Mouse (Mus musculus): ENCODE measurements around the gene Gjb5. TPM values are rescaled to one million over a fixed set of nuclear protein-coding genes. Genes with fewer than 3 reads are reported as not detected.

Gjb5 gene
- total RNA-seq, 1 experiment: 27.1 TPM

DNA sequence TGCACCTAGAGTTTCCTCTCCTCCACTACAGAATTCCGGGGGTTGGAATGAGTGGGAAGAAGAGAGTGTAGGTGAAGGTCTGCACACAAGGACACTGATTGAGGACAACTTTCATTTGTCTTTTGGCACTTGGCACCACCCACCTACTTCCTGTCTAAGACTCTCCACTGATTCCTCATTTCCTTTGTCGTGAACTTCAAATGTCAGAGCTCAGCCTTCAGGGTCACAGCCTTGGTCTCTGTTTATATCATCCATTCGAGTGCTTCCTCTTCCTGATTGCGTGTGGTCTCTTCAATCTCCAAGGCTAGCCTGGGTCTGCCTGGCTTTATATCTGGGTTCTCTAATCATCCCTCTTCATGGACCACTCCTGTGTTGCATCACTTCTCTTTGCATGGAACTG is 37.6 kb upstream of the Gjb5 start:
- in situ Hi-C loops (cut with MboI; ENCODE audit: low sequenced_read_pairs in 2 of 2, unreplicated experiment in 2 of 2): no loop called here
- Histone ChIP-seq H3K4me3 (ENCODE audit: insufficient read depth in 1 of 2, low read depth in 1 of 2, low read length in 2 of 2, poor library complexity in 1 of 2, severe bottlenecking in 1 of 2) (no peak overlapping the region), H3K9ac (ENCODE audit: insufficient read depth, low read depth, low read length, poor library complexity, severe bottlenecking) (no peak overlapping the region), H3K36me3 (ENCODE audit: control insufficient read depth, insufficient read depth, low read length, poor library complexity, severe bottlenecking) (no peaks in the 10 kb centered on the region), H3K27ac (ENCODE audit: insufficient read depth, low read depth, low read length, poor library complexity, severe bottlenecking) (no peak overlapping the region), H3K9me3 (ENCODE audit: control insufficient read depth, insufficient read depth, low read depth, low read length) (no peaks in the 10 kb centered on the region), H3K4me1 (ENCODE audit: control insufficient read depth in 2 of 2, insufficient read depth in 2 of 2, low read length in 2 of 2, poor library complexity in 1 of 2) (no peaks in the 10 kb centered on the region)
- DNase-seq (ENCODE audit: low read depth, low spot score): no peak
- TF ChIP-seq ZNF384 (IDR thresholded peaks at IDR 0.05; ENCODE audit: low read depth, low read length) (no peak), ZC3H11A (IDR thresholded peaks at IDR 0.05; ENCODE audit: borderline replicate concordance, low read depth, low read length) (no peak), CHD2 (IDR thresholded peaks at IDR 0.05; ENCODE audit: low read depth, low read length) (no peak), MAFK (IDR thresholded peaks at IDR 0.05; ENCODE audit: insufficient read depth, low read depth, low read length) (no peak), HCFC1 (IDR thresholded peaks at IDR 0.05; ENCODE audit: borderline replicate concordance, insufficient read depth, low read length) (no peak)

DNA sequence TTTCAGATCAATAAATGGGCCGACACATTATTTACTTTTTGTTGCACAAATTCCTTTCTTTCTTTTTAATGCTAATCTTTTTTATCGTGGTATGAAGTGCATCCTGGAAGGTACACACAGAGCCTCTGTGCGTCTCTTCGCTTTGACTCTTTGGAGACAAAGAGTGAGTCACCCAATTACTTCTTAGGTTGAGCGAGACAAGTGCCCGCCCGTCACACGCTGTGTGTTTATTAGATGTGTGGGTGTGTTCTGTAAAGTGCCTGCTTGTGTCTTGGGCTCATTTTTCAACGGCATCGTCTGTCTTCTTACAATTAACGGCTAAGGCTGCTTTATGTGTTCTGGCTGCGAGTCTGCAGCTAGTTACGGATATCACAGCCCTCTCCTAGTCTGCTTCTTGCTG is 31.7 kb upstream of the Gjb5 start:
- no peaks in the 10 kb centered on the region for H3K9me3 ChIP-seq (ENCODE audit: control insufficient read depth, insufficient read depth, low read depth, low read length)
- no peak overlapping the region for H3K4me3 ChIP-seq (ENCODE audit: insufficient read depth in 1 of 2, low read depth in 1 of 2, low read length in 2 of 2, poor library complexity in 1 of 2, severe bottlenecking in 1 of 2)
- H3K9ac ChIP-seq (ENCODE audit: insufficient read depth, low read depth, low read length, poor library complexity, severe bottlenecking): no peak overlapping the region
- no peaks in the 10 kb centered on the region for H3K36me3 ChIP-seq (ENCODE audit: control insufficient read depth, insufficient read depth, low read length, poor library complexity, severe bottlenecking)
- no peak for DNase-seq (ENCODE audit: low read depth, low spot score)
- no peak overlapping the region for H3K27ac ChIP-seq (ENCODE audit: insufficient read depth, low read depth, low read length, poor library complexity, severe bottlenecking)
- no peaks in the 10 kb centered on the region for H3K4me1 ChIP-seq (ENCODE audit: control insufficient read depth in 2 of 2, insufficient read depth in 2 of 2, low read length in 2 of 2, poor library complexity in 1 of 2)
- no peak for TF ChIP-seq MAFK (IDR thresholded peaks at IDR 0.05; ENCODE audit: insufficient read depth, low read depth, low read length)
- TF ChIP-seq CHD2 (IDR thresholded peaks at IDR 0.05; ENCODE audit: low read depth, low read length): no peak
- no peak for TF ChIP-seq ZC3H11A (IDR thresholded peaks at IDR 0.05; ENCODE audit: borderline replicate concordance, low read depth, low read length)
- no peak for TF ChIP-seq ZNF384 (IDR thresholded peaks at IDR 0.05; ENCODE audit: low read depth, low read length)
- in situ Hi-C loops (cut with MboI; ENCODE audit: low sequenced_read_pairs in 2 of 2, unreplicated experiment in 2 of 2): no loop called here

DNA sequence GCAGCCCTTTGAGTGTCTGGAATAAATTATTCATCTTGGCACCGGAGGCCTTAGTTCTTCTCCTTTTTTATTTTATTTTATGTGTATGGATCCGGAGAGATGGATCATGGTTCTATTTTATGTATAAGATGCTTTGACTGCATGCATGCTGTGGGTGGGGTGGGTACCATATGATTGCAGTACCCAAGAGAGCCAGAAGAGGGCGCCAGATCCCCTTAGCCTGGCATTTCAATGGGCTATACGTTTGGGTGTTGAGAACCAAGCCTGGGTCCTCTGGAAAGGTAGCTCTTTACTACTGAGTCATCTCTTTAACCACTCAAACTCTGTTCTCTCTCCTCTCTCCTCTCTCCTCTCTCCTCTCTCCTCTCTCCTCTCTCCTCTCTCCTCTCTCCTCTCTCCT is 19.4 kb upstream of the Gjb5 start:
- H3K4me1 ChIP-seq (ENCODE audit: control insufficient read depth in 2 of 2, insufficient read depth in 2 of 2, low read length in 2 of 2, poor library complexity in 1 of 2): no peaks in the 10 kb centered on the region
- H3K9me3 ChIP-seq (ENCODE audit: control insufficient read depth, insufficient read depth, low read depth, low read length): no peaks in the 10 kb centered on the region
- no peak for DNase-seq (ENCODE audit: low read depth, low spot score)
- H3K4me3 ChIP-seq (ENCODE audit: insufficient read depth in 1 of 2, low read depth in 1 of 2, low read length in 2 of 2, poor library complexity in 1 of 2, severe bottlenecking in 1 of 2): no peak overlapping the region
- no peak overlapping the region for H3K9ac ChIP-seq (ENCODE audit: insufficient read depth, low read depth, low read length, poor library complexity, severe bottlenecking)
- in situ Hi-C loops (cut with MboI; ENCODE audit: low sequenced_read_pairs in 2 of 2, unreplicated experiment in 2 of 2): loop anchor here in 1 of 2 experiments (10.0 kb wide), 1 partner anchor 237 kb away; no protein-coding TSS in a partner anchor
- no peaks in the 10 kb centered on the region for H3K36me3 ChIP-seq (ENCODE audit: control insufficient read depth, insufficient read depth, low read length, poor library complexity, severe bottlenecking)
- no peak for TF ChIP-seq CHD2 (IDR thresholded peaks at IDR 0.05; ENCODE audit: low read depth, low read length)
- TF ChIP-seq ZC3H11A (IDR thresholded peaks at IDR 0.05; ENCODE audit: borderline replicate concordance, low read depth, low read length): 0 out of 2 replicates have a peak, but pooled peaks have one; percentile 43
- no peak for TF ChIP-seq HCFC1 (IDR thresholded peaks at IDR 0.05; ENCODE audit: borderline replicate concordance, insufficient read depth, low read length)
- no peak for TF ChIP-seq MAFK (IDR thresholded peaks at IDR 0.05; ENCODE audit: insufficient read depth, low read depth, low read length)
- TF ChIP-seq ZNF384 (IDR thresholded peaks at IDR 0.05; ENCODE audit: low read depth, low read length): no peak
- no peak overlapping the region for H3K27ac ChIP-seq (ENCODE audit: insufficient read depth, low read depth, low read length, poor library complexity, severe bottlenecking)

DNA sequence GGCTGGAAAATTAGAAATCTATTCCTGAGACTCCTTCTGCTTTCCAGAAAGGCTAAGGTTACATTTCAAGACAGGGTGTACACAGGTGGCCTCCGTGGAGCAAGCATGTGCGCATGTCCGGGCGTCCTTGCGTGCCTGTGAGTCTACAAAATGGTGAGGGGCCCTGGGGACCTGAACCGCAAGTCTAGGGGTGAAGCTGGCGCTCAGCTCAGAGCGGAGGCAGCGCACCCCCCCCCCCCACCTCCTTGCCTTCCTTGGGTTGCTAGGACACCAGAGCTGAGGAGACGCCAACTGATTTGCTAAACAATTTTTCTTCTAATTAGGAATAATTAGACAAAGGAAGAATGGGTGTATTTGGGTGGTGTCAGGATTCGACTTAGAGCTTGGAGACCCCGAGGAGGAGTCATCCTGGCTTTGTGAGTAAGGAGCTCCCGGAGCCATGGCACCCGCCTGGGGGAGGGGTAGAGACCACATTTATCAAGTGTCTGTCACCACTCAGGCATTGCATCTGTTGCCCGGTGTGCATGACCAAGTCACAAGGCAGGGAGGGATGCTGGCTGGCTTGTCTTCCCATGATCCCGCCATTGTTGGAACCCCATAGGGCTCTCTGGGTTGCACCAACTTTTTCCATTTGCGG is 17.7 kb upstream of the Gjb5 start:
- DNase-seq (ENCODE audit: low read depth, low spot score): no peak
- no peak overlapping the region for H3K9ac ChIP-seq (ENCODE audit: insufficient read depth, low read depth, low read length, poor library complexity, severe bottlenecking)
- no peaks in the 10 kb centered on the region for H3K4me1 ChIP-seq (ENCODE audit: control insufficient read depth in 2 of 2, insufficient read depth in 2 of 2, low read length in 2 of 2, poor library complexity in 1 of 2)
- TF ChIP-seq ZC3H11A (IDR thresholded peaks at IDR 0.05; ENCODE audit: borderline replicate concordance, low read depth, low read length): no peak
- TF ChIP-seq ZNF384 (IDR thresholded peaks at IDR 0.05; ENCODE audit: low read depth, low read length): no peak
- TF ChIP-seq CHD2 (IDR thresholded peaks at IDR 0.05; ENCODE audit: low read depth, low read length): no peak
- no peak for TF ChIP-seq HCFC1 (IDR thresholded peaks at IDR 0.05; ENCODE audit: borderline replicate concordance, insufficient read depth, low read length)
- TF ChIP-seq MAFK (IDR thresholded peaks at IDR 0.05; ENCODE audit: insufficient read depth, low read depth, low read length): no peak
- no peaks in the 10 kb centered on the region for H3K9me3 ChIP-seq (ENCODE audit: control insufficient read depth, insufficient read depth, low read depth, low read length)
- in situ Hi-C loops (cut with MboI; ENCODE audit: low sequenced_read_pairs in 2 of 2, unreplicated experiment in 2 of 2): loop anchor here in 1 of 2 experiments (10.0 kb wide), 1 partner anchor 239 kb away; no protein-coding TSS in a partner anchor
- H3K36me3 ChIP-seq (ENCODE audit: control insufficient read depth, insufficient read depth, low read length, poor library complexity, severe bottlenecking): no peaks in the 10 kb centered on the region
- H3K27ac ChIP-seq (ENCODE audit: insufficient read depth, low read depth, low read length, poor library complexity, severe bottlenecking): no peak overlapping the region
- no peak overlapping the region for H3K4me3 ChIP-seq (ENCODE audit: insufficient read depth in 1 of 2, low read depth in 1 of 2, low read length in 2 of 2, poor library complexity in 1 of 2, severe bottlenecking in 1 of 2)

All from ES-E14 (cell line).